Mouse (Mus musculus) forebrain, postnatal 0 days (tissue): ENCODE data around the gene Napepld. TPM values are rescaled to one million over a fixed set of nuclear protein-coding genes. Genes with fewer than 3 reads are reported as not detected.
A peak's percentile ranks its signal among the peaks of the same experiment; 100 is the strongest.

Experiments used
- ATAC-seq: fragments of 200-750 bp; cut with Nextera tagmentation; 2 replicates; pipeline ENCODE4 v1.8.0; 2017; ENCODE audit warnings: mild to moderate bottlenecking, moderate library complexity
- DNase-seq: peaks from one replicate; pipeline ENCODE4 v3.0.0-alpha.2; 2015
- H3K27ac ChIP-seq: fragments of 300-500 bp; sonication (generic); 2 replicates; pipeline ENCODE4 v1.5.1; 2014; ENCODE audit warnings: low read depth, mild to moderate bottlenecking, antibody characterized with exemption, low read length, moderate library complexity, mixed read lengths
- H3K27me3 ChIP-seq: fragments of 300-500 bp; sonication (generic); 2 replicates; pipeline ENCODE4 v1.6.1; 2014; ENCODE audit warnings: mild to moderate bottlenecking, low read length, mixed read lengths; ENCODE audit not compliant: insufficient read depth
- H3K36me3 ChIP-seq: fragments of 300-500 bp; sonication (generic); 2 replicates; pipeline ENCODE4 v1.6.1; 2014; ENCODE audit warnings: mild to moderate bottlenecking, moderate library complexity; ENCODE audit not compliant: insufficient read depth
- H3K4me1 ChIP-seq: fragments of 300-500 bp; sonication (generic); 2 replicates; pipeline ENCODE4 v1.6.1; 2014; ENCODE audit warnings: antibody characterized with exemption; ENCODE audit not compliant: insufficient read depth
- H3K4me2 ChIP-seq: fragments of 300-500 bp; sonication (generic); 2 replicates; pipeline ENCODE4 v1.6.1; 2014; ENCODE audit warnings: low read depth, mild to moderate bottlenecking, moderate library complexity
- H3K4me3 ChIP-seq: fragments of 300-500 bp; sonication (generic); 2 replicates; pipeline ENCODE4 v1.5.1; 2014; ENCODE audit warnings: low read depth, low read length, mixed read lengths
- H3K9ac ChIP-seq: fragments of 300-500 bp; sonication (generic); 2 replicates; pipeline ENCODE4 v1.6.1; 2014; ENCODE audit warnings: mild to moderate bottlenecking
- H3K9me3 ChIP-seq: fragments of 300-500 bp; sonication (generic); 2 replicates; pipeline ENCODE4 v1.6.1; 2016; ENCODE audit warnings: low read length
- CTCF ChIP-seq: sonication (generic); IDR thresholded peaks from 2 replicates; pipeline ENCODE4 v1.5.1; 2016; ENCODE audit warnings: antibody characterized with exemption, control low read depth, low read depth
- WGBS: fragments of 180-500 bp; shearing (Covaris S2); extraction: QIAGEN DNeasy Blood & Tissue Kit; methylation state at CpG from one replicate; pipeline ENCODE4 v1.1.7; 2014; 5-methylcytosine and 5-hydroxymethylcytosine counted together
- polyA plus RNA-seq: library from polyadenylated mRNA; unstranded; fragments of >200 nt; fragmentation: Nextera tagmentation; extraction: Ambion mirVana; gene quantifications from 2 replicates; pipeline ENCODE4 v1.2.1, GENCODE M21; 2015
- total RNA-seq: library from RNA; depleted of rRNA; stranded (reverse); fragments of >200 nt; gene quantifications from 2 replicates; pipeline ENCODE4 v1.2.3, GENCODE M21; 2014

Napepld gene
- total and polyA plus RNA-seq, 2 experiments from 2014 or later, result 1.1 to 3.7 TPM

DNA sequence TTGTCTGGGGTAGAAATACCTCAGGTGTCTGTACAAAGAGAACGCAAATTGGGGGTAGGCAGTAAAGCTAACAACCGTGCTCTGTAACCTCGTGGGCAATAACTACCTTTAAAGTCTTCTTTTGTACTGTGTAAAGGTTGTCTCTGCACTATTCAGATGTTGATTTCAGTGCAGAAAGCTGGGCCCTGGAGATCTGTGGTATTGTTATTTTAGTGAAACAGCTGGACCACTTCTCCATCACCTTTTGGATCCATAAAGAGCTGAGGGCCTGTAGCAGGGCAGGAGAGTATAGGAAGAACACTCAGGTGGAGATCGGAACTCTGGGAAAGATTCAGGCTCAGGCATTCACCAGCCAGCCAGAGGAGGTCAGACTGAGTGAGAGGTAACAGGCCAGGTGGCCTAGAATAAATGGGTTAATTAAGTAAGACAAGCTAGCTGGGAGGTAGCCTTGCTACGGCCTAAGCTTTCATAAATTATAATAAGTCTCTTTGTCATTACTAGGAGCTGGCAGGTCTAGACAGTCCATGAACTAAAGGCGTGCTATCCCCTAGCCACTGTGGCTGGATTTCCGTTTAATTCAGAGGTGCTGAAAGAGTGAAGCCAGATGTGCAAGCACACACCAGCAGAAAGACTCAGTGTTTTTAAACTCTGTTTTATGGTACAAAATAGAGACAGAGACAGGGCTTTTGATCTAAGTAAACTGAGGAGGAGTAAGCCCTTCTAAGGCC, 49.1 kb downstream of the Napepld start:
- Histone ChIP-seq H3K4me2 (no peak overlapping the region), H3K9ac (no peak overlapping the region), H3K36me3 (peaks cover 62% of the 10 kb centered on the region), H3K27ac (no peak overlapping the region), H3K9me3 (no peaks in the 10 kb centered on the region), H3K4me1 (peaks cover 4% of the 10 kb centered on the region), H3K4me3 (no peak overlapping the region), H3K27me3 (no peaks in the 10 kb centered on the region)
- TF ChIP-seq CTCF, result no peak
- DNase-seq (no peak), ATAC-seq (no peak)
- WGBS, result 84% methylated on average over 7 of the region's 7 CpGs

DNA sequence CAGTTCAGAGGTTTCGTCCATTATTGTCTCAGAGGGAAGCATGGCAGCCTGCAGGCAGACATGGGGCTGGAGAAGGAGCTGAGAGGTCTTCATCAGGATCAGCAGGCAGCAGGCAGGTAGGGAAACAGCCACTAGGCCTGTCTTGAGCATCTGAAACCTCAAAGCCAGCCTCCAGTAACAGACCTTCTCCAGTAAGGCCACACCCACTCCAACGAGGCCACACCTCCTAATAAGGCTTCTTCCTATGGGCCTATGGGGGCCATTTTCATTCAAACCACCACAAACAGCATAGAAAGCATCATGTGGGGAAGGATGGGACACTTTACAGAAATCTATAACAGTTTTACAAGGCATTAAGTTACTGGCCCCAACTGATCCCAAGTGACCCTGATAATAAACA, 50.5 kb downstream of the Napepld start:
- ATAC-seq (no peak), DNase-seq (no peak)
- peaks cover 4% of the 10 kb centered on the region for H3K4me1 ChIP-seq
- no peak for TF ChIP-seq CTCF
- no peak overlapping the region for H3K4me2 ChIP-seq
- H3K4me3 ChIP-seq, result no peak overlapping the region
- no peak overlapping the region for H3K9ac ChIP-seq
- H3K27me3 ChIP-seq, result no peaks in the 10 kb centered on the region
- no peaks in the 10 kb centered on the region for H3K9me3 ChIP-seq
- WGBS, result 80% methylated on average over 2 of the region's 2 CpGs
- H3K27ac ChIP-seq, result no peak overlapping the region
- peaks cover 58% of the 10 kb centered on the region for H3K36me3 ChIP-seq

DNA sequence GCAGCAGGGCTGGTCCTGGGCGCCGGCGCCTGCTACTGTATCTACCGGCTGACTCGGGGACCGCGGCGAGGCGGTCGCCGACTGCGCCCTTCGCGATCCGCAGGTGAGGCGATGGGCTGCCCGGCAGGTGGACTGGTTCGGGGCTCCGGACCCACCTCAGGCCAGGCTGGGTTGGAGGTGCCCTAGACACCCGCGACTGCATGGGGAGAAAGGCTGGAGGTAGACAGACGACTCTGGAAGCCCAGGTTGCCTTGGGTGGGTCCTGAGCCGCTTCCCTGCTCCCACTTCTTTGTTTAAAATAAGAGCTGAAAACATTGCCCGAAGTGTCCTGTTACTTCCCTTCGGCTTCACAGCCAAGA, 55.1 kb downstream of the Napepld start:
- Histone ChIP-seq H3K4me2 (peak overlapping the region; percentile 70), H3K9me3 (no peaks in the 10 kb centered on the region), H3K4me1 (peaks cover 7% of the 10 kb centered on the region), H3K27me3 (no peaks in the 10 kb centered on the region), H3K4me3 (peak overlapping the region; percentile 77), H3K27ac (peak overlapping the region; percentile 88), H3K9ac (peak overlapping the region; percentile 88), H3K36me3 (peaks cover 28% of the 10 kb centered on the region)
- DNase-seq (no peak), ATAC-seq (peak; percentile 10; the same call in 1 of the 2 replicates)
- WGBS, result under 1% methylated on average over 25 of the region's 25 CpGs
- TF ChIP-seq CTCF, result no peak

DNA sequence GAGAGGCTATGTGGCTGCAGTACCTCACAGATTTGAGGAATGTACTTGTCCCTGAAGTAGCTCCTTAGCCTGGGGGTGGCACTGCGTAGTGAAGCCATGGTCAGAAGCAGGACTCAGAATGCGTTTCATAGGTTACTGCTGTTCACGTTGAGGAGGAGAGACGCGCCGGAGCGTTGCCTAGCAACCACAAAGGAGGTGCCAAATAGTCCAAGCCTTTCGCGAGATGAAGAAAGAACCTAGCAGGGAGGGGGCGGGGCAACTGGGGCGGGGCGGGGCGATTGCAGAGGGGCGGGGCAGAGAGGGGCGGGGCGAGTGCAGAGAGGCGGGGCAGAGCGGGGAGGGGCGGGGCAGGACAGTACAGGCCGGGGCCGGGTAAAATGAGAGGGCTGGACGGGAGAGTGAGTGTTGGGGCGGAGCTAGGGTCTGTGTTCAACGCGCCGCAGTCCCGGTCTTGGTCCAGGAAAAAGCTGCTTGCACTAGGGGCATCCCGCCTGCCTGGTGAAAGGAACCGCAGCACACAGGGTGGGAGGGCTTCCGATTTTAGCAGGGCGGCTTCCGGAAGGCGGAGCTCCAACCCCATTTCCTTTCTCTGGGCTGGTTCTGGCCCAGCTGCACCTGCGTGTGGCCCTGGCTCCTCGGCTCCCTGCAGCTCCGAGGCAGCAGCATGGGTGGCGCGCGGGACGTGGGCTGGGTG, 55.6 kb downstream of the Napepld start, which contains the start of the genes Fbxl13 and Armc10:
Gene Fbxl13 (minus strand): TSS at position 196 of the 694 bp plus-strand sequence.
Gene Armc10 (plus strand): TSS at position 375 of the 694 bp plus-strand sequence.
- Histone ChIP-seq H3K27ac (peak within 1 kb of the TSS; percentile 88), H3K36me3 (peaks cover 25% of the 10 kb centered on the region), H3K9ac (peak within 1 kb of the TSS; percentile 88), H3K27me3 (no peaks in the 10 kb centered on the region), H3K4me1 (peaks cover 7% of the 10 kb centered on the region), H3K4me3 (peak within 1 kb of the TSS; percentile 77), H3K4me2 (peak within 1 kb of the TSS; percentile 70), H3K9me3 (no peaks in the 10 kb centered on the region)
- DNase-seq (peak; percentile 94), ATAC-seq (peak; percentile 95)
- TF ChIP-seq CTCF, result peak; percentile 48
- under 1% methylated on average over 40 of the region's 40 CpGs for WGBS

DNA sequence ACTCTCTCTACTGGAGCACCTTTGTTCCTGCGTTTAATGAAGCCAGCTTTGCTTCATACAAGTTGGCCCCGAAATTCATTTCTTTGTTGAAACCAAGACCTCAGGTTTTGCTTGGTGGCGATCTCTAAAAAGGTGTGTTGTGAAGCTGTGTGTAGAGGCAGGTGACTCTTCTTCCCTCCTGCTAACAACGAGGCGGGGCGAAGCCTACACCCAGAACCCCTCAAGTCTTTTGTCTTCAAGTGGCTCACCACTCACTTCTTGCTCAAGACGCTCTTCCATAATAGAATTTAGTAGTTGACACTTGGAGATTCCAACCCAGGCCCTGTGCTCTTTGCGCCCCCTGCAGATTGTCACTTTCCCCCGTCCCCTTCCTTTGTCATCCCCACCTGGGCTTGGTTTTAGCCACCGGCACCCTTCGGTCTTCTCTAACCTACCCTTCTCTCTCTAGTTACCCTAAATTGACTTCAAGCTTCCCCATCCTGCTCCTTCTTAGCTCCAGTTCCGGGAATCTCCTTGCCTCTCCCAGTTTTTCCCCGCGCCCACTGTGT, 56.2 kb downstream of the Napepld start:
- Histone ChIP-seq H3K4me3 (peak overlapping the region; percentile 77), H3K4me1 (peaks cover 7% of the 10 kb centered on the region), H3K27me3 (no peaks in the 10 kb centered on the region), H3K27ac (peak overlapping the region; percentile 88), H3K9me3 (no peaks in the 10 kb centered on the region), H3K4me2 (peak overlapping the region; percentile 70), H3K9ac (peak overlapping the region; percentile 54), H3K36me3 (peaks cover 18% of the 10 kb centered on the region)
- no peak for DNase-seq
- TF ChIP-seq CTCF, result peak; percentile 39; the same call in 1 of the 2 replicates
- no peak; the same call in 1 of the 2 replicates for ATAC-seq
- WGBS, result 14% methylated on average over 14 of the region's 14 CpGs

DNA sequence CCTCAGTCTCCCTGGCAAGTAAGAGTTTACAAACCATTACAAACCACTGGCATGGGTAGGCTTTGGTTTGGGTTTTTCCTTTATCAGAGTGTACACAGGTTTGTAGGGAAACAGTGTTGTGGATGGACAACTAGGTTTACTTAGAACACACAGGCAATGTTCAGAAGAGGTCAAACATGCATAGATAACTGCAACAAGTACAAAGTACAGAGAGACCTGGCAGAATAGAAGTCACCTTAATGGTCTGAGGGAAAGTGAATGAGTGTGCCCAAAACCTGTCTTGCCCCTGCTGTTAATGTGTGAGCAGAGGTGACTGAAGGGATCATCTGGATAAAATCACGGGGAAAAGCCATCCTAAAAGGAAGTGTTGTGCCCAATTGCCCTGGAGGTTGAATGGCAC, 57.6 kb downstream of the Napepld start:
- no peak for TF ChIP-seq CTCF
- Histone ChIP-seq H3K36me3 (peaks cover 6% of the 10 kb centered on the region), H3K4me1 (peaks cover 7% of the 10 kb centered on the region), H3K27me3 (no peaks in the 10 kb centered on the region), H3K9me3 (no peaks in the 10 kb centered on the region), H3K4me3 (no peak overlapping the region), H3K4me2 (no peak overlapping the region), H3K9ac (no peak overlapping the region), H3K27ac (no peak overlapping the region)
- ATAC-seq (no peak), DNase-seq (no peak)
- WGBS, result 24% methylated on average over 1 of the region's 1 CpGs

DNA sequence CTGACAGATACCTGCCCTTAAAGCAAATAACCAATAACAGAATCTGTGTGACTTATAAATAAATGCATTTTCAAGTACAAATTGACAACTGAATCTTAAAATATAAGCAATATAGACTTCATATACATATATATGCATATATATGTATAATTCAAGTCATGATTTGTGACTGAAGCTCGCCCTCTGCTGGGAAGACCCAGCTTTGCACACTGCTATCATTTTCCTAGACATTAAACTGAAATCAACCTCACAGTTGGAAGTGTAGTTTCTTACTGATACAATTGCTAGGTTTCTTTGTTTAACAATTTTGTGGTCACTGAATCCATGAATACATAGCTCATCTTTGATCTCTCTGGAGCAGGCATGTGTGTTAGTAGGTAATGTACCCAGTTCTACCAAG, 60.2 kb downstream of the Napepld start:
- 2% methylated on average over 1 of the region's 1 CpGs for WGBS
- Histone ChIP-seq H3K9me3 (no peaks in the 10 kb centered on the region), H3K4me1 (peaks cover 3% of the 10 kb centered on the region; the same call in 1 of the 2 replicates), H3K36me3 (no peaks in the 10 kb centered on the region), H3K4me2 (no peak overlapping the region), H3K27me3 (no peaks in the 10 kb centered on the region), H3K27ac (no peak overlapping the region), H3K9ac (no peak overlapping the region), H3K4me3 (no peak overlapping the region)
- peak; percentile 88 for TF ChIP-seq CTCF
- ATAC-seq (no peak), DNase-seq (peak; percentile 83)
